Mouse (Mus musculus) kidney, adult 2 months (tissue): Measurements from ENCODE around the gene Jph2.

ENCODE experiments used
- CTCF ChIP-seq: fragments of 200-500 bp; conservative IDR thresholded peaks from 2 replicates; pipeline ENCODE4 v1.5.1; 2011; ENCODE audit warnings: low read depth, mild to moderate bottlenecking, control low read depth, low read length, moderate library complexity, mixed read lengths; ENCODE audit not compliant: insufficient read depth, insufficient read length
- POLR2A ChIP-seq: fragments of 200-500 bp; IDR thresholded peaks from one replicate; pipeline ENCODE4 v1.6.1; 2011; ENCODE audit warnings: low read depth, low read length, control low read depth

DNA sequence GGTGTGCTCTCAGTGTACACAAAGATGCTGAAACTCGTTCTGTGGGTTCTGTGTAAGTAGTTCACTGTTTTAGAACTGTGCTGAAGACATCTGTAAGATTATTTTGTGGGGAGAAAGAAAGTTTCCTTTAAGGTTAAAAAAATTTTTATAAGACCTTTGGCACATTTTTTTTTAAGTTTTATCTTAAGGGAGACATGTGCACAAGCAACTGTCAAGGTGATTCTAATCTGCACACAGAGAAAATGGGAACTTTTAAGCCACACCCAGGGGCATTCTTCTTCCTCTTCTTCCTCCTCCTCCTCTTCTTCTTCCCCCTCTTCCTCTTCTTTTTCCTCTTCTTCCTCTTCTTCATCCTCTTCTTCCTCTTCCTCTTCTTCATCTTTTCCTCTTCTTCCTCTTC is 74.6 kb downstream of the Jph2 start:
- TF ChIP-seq CTCF (no peak), POLR2A (no peak)
